Mouse (Mus musculus) liver, adult 2 months (tissue): ENCODE results near the gene Prkcsh.

Source experiments
- CTCF ChIP-seq: fragments of 200-500 bp; IDR thresholded peaks from 2 replicates; pipeline ENCODE4 v1.5.1; 2011; ENCODE audit warnings: low read depth, low read length, control low read depth
- POLR2A ChIP-seq: fragments of 200-500 bp; IDR thresholded peaks from 2 replicates; pipeline ENCODE4 v1.6.1; 2011; ENCODE audit warnings: low read length, control low read depth; ENCODE audit not compliant: insufficient read depth; ENCODE audit errors: extremely low read depth

DNA sequence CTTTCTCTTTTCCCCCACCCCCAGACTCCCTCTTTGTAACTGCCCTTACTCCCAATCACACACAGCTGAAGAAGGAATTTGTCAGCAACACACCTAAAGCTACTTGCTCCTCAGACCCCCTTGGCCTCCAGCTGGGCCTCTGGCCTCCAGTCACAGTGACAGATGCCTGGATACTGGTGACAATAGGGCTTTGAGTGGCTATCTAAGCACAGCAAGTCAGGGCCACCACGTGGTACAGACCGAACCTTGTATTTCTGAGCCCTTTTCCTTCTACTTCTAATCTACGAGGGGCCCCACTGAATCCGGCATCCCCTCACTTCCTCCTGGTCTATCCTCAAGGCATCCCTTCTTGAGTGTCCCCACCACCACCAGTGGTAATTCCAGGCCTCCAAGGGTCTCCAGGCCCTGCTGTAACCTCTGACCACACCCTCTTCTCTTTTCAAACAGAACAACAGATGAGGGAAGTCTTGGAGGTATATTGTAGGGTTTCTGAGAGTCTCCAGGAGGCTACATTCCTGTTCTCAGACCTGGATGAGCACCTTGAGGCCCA is 47.2 kb downstream of the Prkcsh start:
- TF ChIP-seq POLR2A, result no peak
- TF ChIP-seq CTCF, result no peak
